Mouse (Mus musculus) forebrain, embryonic 15.5 days (tissue): ENCODE measurements at regions not wholly inside any gene's neighbourhood (a gene's known extent, or its start where the extent isn't known, plus 50 kb on each side); places are given as distances from the start of the nearest gene placed in this dataset.

Experiments
- ATAC-seq: fragments of 200-750 bp; cut with Nextera tagmentation; replicated peaks from 2 replicates; pipeline ENCODE4 v1.8.0; 2017; ENCODE audit warnings: mild to moderate bottlenecking, moderate TSS enrichment, moderate library complexity
- H3K27ac ChIP-seq: fragments of 300-500 bp; sonication (generic); replicated peaks from 2 replicates; pipeline ENCODE4 v1.5.1; 2015; ENCODE audit warnings: mild to moderate bottlenecking, inconsistent platforms
- H3K27me3 ChIP-seq: fragments of 300-500 bp; sonication (generic); 2 replicates; pipeline ENCODE4 v1.6.1; 2015; ENCODE audit warnings: inconsistent platforms
- H3K36me3 ChIP-seq: fragments of 300-500 bp; sonication (generic); 2 replicates; pipeline ENCODE4 v1.6.1; 2015; ENCODE audit warnings: mild to moderate bottlenecking, inconsistent platforms
- H3K4me1 ChIP-seq: fragments of 300-500 bp; sonication (generic); 2 replicates; pipeline ENCODE4 v1.6.1; 2015; ENCODE audit warnings: inconsistent platforms
- H3K4me2 ChIP-seq: fragments of 300-500 bp; sonication (generic); replicated peaks from 2 replicates; pipeline ENCODE4 v1.6.1; 2015; ENCODE audit warnings: mild to moderate bottlenecking, inconsistent platforms
- H3K4me3 ChIP-seq: fragments of 300-500 bp; sonication (generic); 2 replicates; pipeline ENCODE4 v1.5.1; 2015; ENCODE audit warnings: mild to moderate bottlenecking, inconsistent platforms
- H3K9ac ChIP-seq: fragments of 300-500 bp; sonication (generic); replicated peaks from 2 replicates; pipeline ENCODE4 v1.6.1; 2015; ENCODE audit warnings: mild to moderate bottlenecking, inconsistent platforms
- H3K9me3 ChIP-seq: fragments of 300-500 bp; sonication (generic); 2 replicates; pipeline ENCODE4 v1.6.1; 2016; ENCODE audit warnings: inconsistent platforms
- WGBS: fragments of 180-500 bp; shearing (Covaris S2); methylation state at CpG from one replicate; pipeline ENCODE4 v1.1.7; 2015; ENCODE audit warnings: mixed read lengths; 5-methylcytosine and 5-hydroxymethylcytosine counted together

GRCm38 (mm10) chr12:28309226-28309625 lies 243.0 kb downstream of the Dcdc2c start:
- Histone ChIP-seq H3K4me2 (no peak overlapping the region), H3K36me3 (no peaks in the 10 kb centered on the region), H3K4me3 (no peak overlapping the region), H3K27ac (peak overlapping the region; percentile 73), H3K9ac (no peak overlapping the region), H3K27me3 (no peaks in the 10 kb centered on the region), H3K4me1 (peaks cover 16% of the 10 kb centered on the region; the same call in 1 of the 2 replicates), H3K9me3 (no peaks in the 10 kb centered on the region)
- WGBS: 27% methylated on average over 5 of the region's 5 CpGs
- ATAC-seq: peak; percentile 89

GRCm38 (mm10) chr12:28302038-28302581 lies 250.1 kb downstream of the Dcdc2c start:
- H3K4me2 ChIP-seq: no peak overlapping the region
- H3K36me3 ChIP-seq: no peaks in the 10 kb centered on the region
- no peak overlapping the region for H3K27ac ChIP-seq
- no peak for ATAC-seq
- H3K4me1 ChIP-seq: no peaks in the 10 kb centered on the region; the same call in none of the 2 replicates
- H3K4me3 ChIP-seq: no peak overlapping the region
- no peaks in the 10 kb centered on the region for H3K9me3 ChIP-seq
- H3K9ac ChIP-seq: no peak overlapping the region
- 14% methylated on average over 2 of the region's 2 CpGs for WGBS
- no peaks in the 10 kb centered on the region for H3K27me3 ChIP-seq

- ATAC-seq: peak; percentile 38; the same call in 1 of the 2 replicates
- 0 out of 2 replicates have a peak overlapping the region, but pooled peaks have one; percentile 3 for H3K27ac ChIP-seq
- 42% methylated on average over 5 of the region's 5 CpGs for WGBS
- H3K36me3 ChIP-seq: no peaks in the 10 kb centered on the region
- no peak overlapping the region for H3K4me3 ChIP-seq
- H3K27me3 ChIP-seq: no peaks in the 10 kb centered on the region
- H3K4me2 ChIP-seq: no peak overlapping the region
- H3K9ac ChIP-seq: no peak overlapping the region
- no peaks in the 10 kb centered on the region for H3K9me3 ChIP-seq
- no peaks in the 10 kb centered on the region for H3K4me1 ChIP-seq
Observed at GRCm38 (mm10) chr12:28288376-28288896, 263.8 kb downstream of the Dcdc2c start.

- Histone ChIP-seq H3K4me2 (no peak overlapping the region), H3K36me3 (no peaks in the 10 kb centered on the region), H3K27ac (no peak overlapping the region), H3K9ac (no peak overlapping the region), H3K4me3 (no peak overlapping the region), H3K4me1 (no peaks in the 10 kb centered on the region), H3K9me3 (peaks cover 5% of the 10 kb centered on the region; the same call in 1 of the 2 replicates), H3K27me3 (no peaks in the 10 kb centered on the region)
- WGBS: 40% methylated on average over 3 of the region's 3 CpGs
- no peak for ATAC-seq
Observed at GRCm38 (mm10) chr12:28255524-28255923, 296.7 kb downstream of the Dcdc2c start.

- Histone ChIP-seq H3K4me1 (no peaks in the 10 kb centered on the region), H3K27me3 (no peaks in the 10 kb centered on the region), H3K4me2 (no peak overlapping the region), H3K9me3 (no peaks in the 10 kb centered on the region), H3K27ac (no peak overlapping the region), H3K9ac (no peak overlapping the region), H3K4me3 (no peak overlapping the region), H3K36me3 (no peaks in the 10 kb centered on the region)
- no peak for ATAC-seq
- WGBS: 76% methylated on average over 1 of the region's 1 CpGs
Observed at GRCm38 (mm10) chr12:28250526-28250925, 301.7 kb downstream of the Dcdc2c start.

- Histone ChIP-seq H3K27ac (no peak overlapping the region), H3K36me3 (no peaks in the 10 kb centered on the region), H3K4me2 (no peak overlapping the region), H3K9me3 (no peaks in the 10 kb centered on the region), H3K4me3 (no peak overlapping the region), H3K27me3 (no peaks in the 10 kb centered on the region), H3K9ac (no peak overlapping the region), H3K4me1 (no peaks in the 10 kb centered on the region)
- ATAC-seq: no peak
- 66% methylated on average over 3 of the region's 3 CpGs for WGBS
Observed at GRCm38 (mm10) chr12:28248749-28249148, 303.4 kb downstream of the Dcdc2c start.

- Histone ChIP-seq H3K9me3 (no peaks in the 10 kb centered on the region), H3K9ac (no peak overlapping the region), H3K27ac (no peak overlapping the region), H3K36me3 (no peaks in the 10 kb centered on the region), H3K27me3 (no peaks in the 10 kb centered on the region), H3K4me3 (no peak overlapping the region), H3K4me1 (no peaks in the 10 kb centered on the region), H3K4me2 (no peak overlapping the region)
- ATAC-seq: no peak
- WGBS: 98% methylated on average over 3 of the region's 3 CpGs
Observed at GRCm38 (mm10) chr12:28248287-28248686, 303.9 kb downstream of the Dcdc2c start.

GRCm38 (mm10) chr12:28238016-28238415 lies 314.2 kb downstream of the Dcdc2c start:
- Histone ChIP-seq H3K4me3 (no peak overlapping the region), H3K9me3 (no peaks in the 10 kb centered on the region), H3K4me1 (no peaks in the 10 kb centered on the region), H3K36me3 (no peaks in the 10 kb centered on the region), H3K27ac (no peak overlapping the region), H3K9ac (no peak overlapping the region), H3K27me3 (no peaks in the 10 kb centered on the region), H3K4me2 (no peak overlapping the region)
- ATAC-seq: no peak
- 87% methylated on average over 5 of the region's 5 CpGs for WGBS

- Histone ChIP-seq H3K4me1 (no peaks in the 10 kb centered on the region), H3K36me3 (no peaks in the 10 kb centered on the region), H3K4me2 (no peak overlapping the region), H3K9me3 (no peaks in the 10 kb centered on the region), H3K27ac (no peak overlapping the region), H3K4me3 (no peak overlapping the region), H3K9ac (no peak overlapping the region), H3K27me3 (no peaks in the 10 kb centered on the region)
- no peak for ATAC-seq
- WGBS: 44% methylated on average over 4 of the region's 4 CpGs
Observed at GRCm38 (mm10) chr12:28237041-28237440, 315.2 kb downstream of the Dcdc2c start.

GRCm38 (mm10) chr12:28202847-28203246 lies 349.4 kb downstream of the Dcdc2c start:
- Histone ChIP-seq H3K9me3 (no peaks in the 10 kb centered on the region), H3K4me2 (no peak overlapping the region), H3K36me3 (no peaks in the 10 kb centered on the region), H3K27me3 (no peaks in the 10 kb centered on the region), H3K4me3 (no peak overlapping the region), H3K27ac (no peak overlapping the region), H3K4me1 (0 out of 2 replicates have a peak, but pooled peaks cover 2% of the 10 kb centered on the region), H3K9ac (no peak overlapping the region)
- 49% methylated on average over 1 of the region's 1 CpGs for WGBS
- no peak for ATAC-seq

GRCm38 (mm10) chr12:28186695-28187094 lies 365.5 kb downstream of the Dcdc2c start:
- H3K36me3 ChIP-seq: no peaks in the 10 kb centered on the region
- no peak overlapping the region for H3K4me2 ChIP-seq
- no peak overlapping the region for H3K9ac ChIP-seq
- H3K27ac ChIP-seq: no peak overlapping the region
- no peaks in the 10 kb centered on the region for H3K27me3 ChIP-seq
- no peak overlapping the region for H3K4me3 ChIP-seq
- no peaks in the 10 kb centered on the region for H3K4me1 ChIP-seq
- peaks cover 12% of the 10 kb centered on the region; the same call in 1 of the 2 replicates for H3K9me3 ChIP-seq
- no peak for ATAC-seq

- H3K27ac ChIP-seq: no peak overlapping the region
- H3K4me3 ChIP-seq: no peak overlapping the region
- ATAC-seq: no peak
- H3K4me1 ChIP-seq: no peaks in the 10 kb centered on the region
- no peaks in the 10 kb centered on the region for H3K36me3 ChIP-seq
- H3K27me3 ChIP-seq: no peaks in the 10 kb centered on the region
- H3K9me3 ChIP-seq: no peaks in the 10 kb centered on the region
- H3K4me2 ChIP-seq: no peak overlapping the region
- 77% methylated on average over 2 of the region's 2 CpGs for WGBS
- no peak overlapping the region for H3K9ac ChIP-seq
Observed at GRCm38 (mm10) chr12:28181265-28181664, 370.9 kb downstream of the Dcdc2c start.

- Histone ChIP-seq H3K4me2 (no peak overlapping the region), H3K4me1 (no peaks in the 10 kb centered on the region), H3K27ac (no peak overlapping the region), H3K9me3 (no peaks in the 10 kb centered on the region), H3K4me3 (no peak overlapping the region), H3K27me3 (no peaks in the 10 kb centered on the region), H3K36me3 (no peaks in the 10 kb centered on the region), H3K9ac (no peak overlapping the region)
- no peak for ATAC-seq
- 73% methylated on average over 3 of the region's 3 CpGs for WGBS
Observed at GRCm38 (mm10) chr12:28176016-28176415, 376.2 kb downstream of the Dcdc2c start.
